Mouse (Mus musculus) frontal cortex, adult (tissue): ENCODE results near the gene Tpp1.

Experiments
- ATAC-seq: cut with Nextera tagmentation; 2 replicates; pipeline ENCODE4 v1.9.2; 2017; ENCODE audit warnings: mild to moderate bottlenecking, moderate library complexity, mixed read lengths; ENCODE audit not compliant: low TSS enrichment

Gene Tpp1

GRCm38 (mm10) chr7:105728701-105729428, 23.2 kb downstream of the Tpp1 start:
- ATAC-seq: peak; percentile 71

GRCm38 (mm10) chr7:105726980-105727325, 25.1 kb downstream of the Tpp1 start:
- no peak for ATAC-seq

GRCm38 (mm10) chr7:105726144-105726979, 25.7 kb downstream of the Tpp1 start:
- ATAC-seq: peak; percentile 93

GRCm38 (mm10) chr7:105721916-105722315, 30.1 kb downstream of the Tpp1 start:
- peak; percentile 82 for ATAC-seq

GRCm38 (mm10) chr7:105715366-105715765, 36.7 kb downstream of the Tpp1 start:
- no peak for ATAC-seq

GRCm38 (mm10) chr7:105708733-105709132, 43.3 kb downstream of the Tpp1 start:
- no peak for ATAC-seq

- peak; percentile 25; the same call in 1 of the 2 replicates for ATAC-seq
These were observed 48.2 kb downstream of the Tpp1 start for GRCm38 (mm10) chr7:105703816-105704215.

- peak; percentile 91 for ATAC-seq
These were observed 48.9 kb downstream of the Tpp1 start for GRCm38 (mm10) chr7:105703184-105703583.
